Mouse (Mus musculus): ENCODE measurements around the gene Pou5f1. TPM values are rescaled to one million over a fixed set of nuclear protein-coding genes. Genes with fewer than 3 reads are reported as not detected.

Gene Pou5f1
- polyA plus RNA-seq, 1 experiment from 2014 or later = not detected

GRCm38 (mm10) chr17:35486726-35487125 lies 19.1 kb upstream of the Pou5f1 start:
- Histone ChIP-seq H3K27me3 (ENCODE audit: control insufficient read depth, insufficient read depth, low read depth, low read length) (no peaks in the 10 kb centered on the region), H3K4me3 (ENCODE audit: low read depth, low read length) (no peak overlapping the region), H3K9me3 (replicated peaks; ENCODE audit: control insufficient read depth, low read length, poor library complexity, severe bottlenecking) (no peaks in the 10 kb centered on the region), H3K36me3 (ENCODE audit: control insufficient read depth, insufficient read depth, low read length) (no peaks in the 10 kb centered on the region), H3K9ac (ENCODE audit: low read depth, low read length) (no peak overlapping the region), H3K4me1 (ENCODE audit: control insufficient read depth, insufficient read depth, low read length) (no peaks in the 10 kb centered on the region), H3K4me2 (ENCODE audit: low read length) (no peak overlapping the region), H3K27ac (ENCODE audit: low read length) (no peak overlapping the region)
- ATAC-seq = no peak
- WGBS = 73% methylated on average over 10 of the region's 10 CpGs

GRCm38 (mm10) chr17:35488041-35488440 lies 17.8 kb upstream of the Pou5f1 start:
- Histone ChIP-seq H3K4me1 (ENCODE audit: control insufficient read depth, insufficient read depth, low read length) (no peaks in the 10 kb centered on the region), H3K36me3 (ENCODE audit: control insufficient read depth, insufficient read depth, low read length) (no peaks in the 10 kb centered on the region), H3K4me3 (ENCODE audit: low read depth, low read length) (no peak overlapping the region), H3K27ac (ENCODE audit: low read length) (no peak overlapping the region), H3K9me3 (replicated peaks; ENCODE audit: control insufficient read depth, low read length, poor library complexity, severe bottlenecking) (no peaks in the 10 kb centered on the region), H3K9ac (ENCODE audit: low read depth, low read length) (no peak overlapping the region), H3K27me3 (ENCODE audit: control insufficient read depth, insufficient read depth, low read depth, low read length) (no peaks in the 10 kb centered on the region), H3K4me2 (ENCODE audit: low read length) (no peak overlapping the region)
- no peak for ATAC-seq
- WGBS = 98% methylated on average over 2 of the region's 2 CpGs

- ATAC-seq = no peak
- Histone ChIP-seq H3K9ac (ENCODE audit: low read depth, low read length) (no peak overlapping the region), H3K4me2 (ENCODE audit: low read length) (no peak overlapping the region), H3K27ac (ENCODE audit: low read length) (no peak overlapping the region), H3K4me3 (ENCODE audit: low read depth, low read length) (no peak overlapping the region), H3K9me3 (replicated peaks; ENCODE audit: control insufficient read depth, low read length, poor library complexity, severe bottlenecking) (no peaks in the 10 kb centered on the region), H3K27me3 (ENCODE audit: control insufficient read depth, insufficient read depth, low read depth, low read length) (no peaks in the 10 kb centered on the region), H3K36me3 (ENCODE audit: control insufficient read depth, insufficient read depth, low read length) (no peaks in the 10 kb centered on the region), H3K4me1 (ENCODE audit: control insufficient read depth, insufficient read depth, low read length) (no peaks in the 10 kb centered on the region)
- 50% methylated on average over 5 of the region's 5 CpGs for WGBS
Measured at GRCm38 (mm10) chr17:35490320-35490719, 15.5 kb upstream of the Pou5f1 start.

- 94% methylated on average over 7 of the region's 7 CpGs for WGBS
- no peak for ATAC-seq
- Histone ChIP-seq H3K4me1 (ENCODE audit: control insufficient read depth, insufficient read depth, low read length) (no peaks in the 10 kb centered on the region), H3K27me3 (ENCODE audit: control insufficient read depth, insufficient read depth, low read depth, low read length) (no peaks in the 10 kb centered on the region), H3K36me3 (ENCODE audit: control insufficient read depth, insufficient read depth, low read length) (no peaks in the 10 kb centered on the region), H3K9ac (ENCODE audit: low read depth, low read length) (no peak overlapping the region), H3K27ac (ENCODE audit: low read length) (no peak overlapping the region), H3K4me3 (ENCODE audit: low read depth, low read length) (no peak overlapping the region), H3K9me3 (replicated peaks; ENCODE audit: control insufficient read depth, low read length, poor library complexity, severe bottlenecking) (no peaks in the 10 kb centered on the region), H3K4me2 (ENCODE audit: low read length) (no peak overlapping the region)
Measured at GRCm38 (mm10) chr17:35497124-35497523, 8.7 kb upstream of the Pou5f1 start.

GRCm38 (mm10) chr17:35502226-35502625 lies 3.6 kb upstream of the Pou5f1 start:
- Histone ChIP-seq H3K27me3 (ENCODE audit: control insufficient read depth, insufficient read depth, low read depth, low read length) (peaks cover 18% of the 10 kb centered on the region), H3K27ac (ENCODE audit: low read length) (no peak overlapping the region), H3K4me2 (ENCODE audit: low read length) (no peak overlapping the region), H3K4me3 (ENCODE audit: low read depth, low read length) (no peak overlapping the region), H3K4me1 (ENCODE audit: control insufficient read depth, insufficient read depth, low read length) (no peaks in the 10 kb centered on the region), H3K9ac (ENCODE audit: low read depth, low read length) (no peak overlapping the region), H3K36me3 (ENCODE audit: control insufficient read depth, insufficient read depth, low read length) (no peaks in the 10 kb centered on the region), H3K9me3 (replicated peaks; ENCODE audit: control insufficient read depth, low read length, poor library complexity, severe bottlenecking) (no peaks in the 10 kb centered on the region)
- ATAC-seq = no peak
- WGBS = 9% methylated on average over 6 of the region's 6 CpGs

GRCm38 (mm10) chr17:35502762-35503161 lies 3.1 kb upstream of the Pou5f1 start:
- Histone ChIP-seq H3K4me2 (ENCODE audit: low read length) (no peak overlapping the region), H3K9ac (ENCODE audit: low read depth, low read length) (no peak overlapping the region), H3K27me3 (ENCODE audit: control insufficient read depth, insufficient read depth, low read depth, low read length) (peaks cover 22% of the 10 kb centered on the region), H3K27ac (ENCODE audit: low read length) (no peak overlapping the region), H3K36me3 (ENCODE audit: control insufficient read depth, insufficient read depth, low read length) (no peaks in the 10 kb centered on the region), H3K9me3 (replicated peaks; ENCODE audit: control insufficient read depth, low read length, poor library complexity, severe bottlenecking) (no peaks in the 10 kb centered on the region), H3K4me3 (ENCODE audit: low read depth, low read length) (no peak overlapping the region), H3K4me1 (ENCODE audit: control insufficient read depth, insufficient read depth, low read length) (no peaks in the 10 kb centered on the region)
- no peak for ATAC-seq
- 48% methylated on average over 5 of the region's 5 CpGs for whole genome bisulfite sequencing

- H3K4me1 ChIP-seq (ENCODE audit: control insufficient read depth, insufficient read depth, low read length) = no peaks in the 10 kb centered on the region
- no peak overlapping the region for H3K9ac ChIP-seq (ENCODE audit: low read depth, low read length)
- no peaks in the 10 kb centered on the region for H3K36me3 ChIP-seq (ENCODE audit: control insufficient read depth, insufficient read depth, low read length)
- no peaks in the 10 kb centered on the region for H3K9me3 ChIP-seq (replicated peaks; ENCODE audit: control insufficient read depth, low read length, poor library complexity, severe bottlenecking)
- no peak for ATAC-seq
- peaks cover 25% of the 10 kb centered on the region for H3K27me3 ChIP-seq (ENCODE audit: control insufficient read depth, insufficient read depth, low read depth, low read length)
- no peak overlapping the region for H3K4me2 ChIP-seq (ENCODE audit: low read length)
- H3K27ac ChIP-seq (ENCODE audit: low read length) = no peak overlapping the region
- H3K4me3 ChIP-seq (ENCODE audit: low read depth, low read length) = no peak overlapping the region
- 26% methylated on average over 5 of the region's 5 CpGs for WGBS
Measured at GRCm38 (mm10) chr17:35503849-35504248, 2.0 kb upstream of the Pou5f1 start.

- Histone ChIP-seq H3K4me3 (ENCODE audit: low read depth, low read length) (no peak overlapping the region), H3K27me3 (ENCODE audit: control insufficient read depth, insufficient read depth, low read depth, low read length) (peaks cover 25% of the 10 kb centered on the region), H3K4me2 (ENCODE audit: low read length) (no peak overlapping the region), H3K4me1 (ENCODE audit: control insufficient read depth, insufficient read depth, low read length) (no peaks in the 10 kb centered on the region), H3K9me3 (replicated peaks; ENCODE audit: control insufficient read depth, low read length, poor library complexity, severe bottlenecking) (no peaks in the 10 kb centered on the region), H3K27ac (ENCODE audit: low read length) (no peak overlapping the region), H3K36me3 (ENCODE audit: control insufficient read depth, insufficient read depth, low read length) (no peaks in the 10 kb centered on the region), H3K9ac (ENCODE audit: low read depth, low read length) (no peak overlapping the region)
- ATAC-seq = no peak
- 10% methylated on average over 8 of the region's 8 CpGs for WGBS
Measured at GRCm38 (mm10) chr17:35504628-35505481, 963 bp upstream of the Pou5f1 start.

- WGBS = 10% methylated on average over 10 of the region's 10 CpGs
- no peak overlapping the region for H3K4me3 ChIP-seq (ENCODE audit: low read depth, low read length)
- H3K9me3 ChIP-seq (replicated peaks; ENCODE audit: control insufficient read depth, low read length, poor library complexity, severe bottlenecking) = no peaks in the 10 kb centered on the region
- H3K36me3 ChIP-seq (ENCODE audit: control insufficient read depth, insufficient read depth, low read length) = no peaks in the 10 kb centered on the region
- H3K27ac ChIP-seq (ENCODE audit: low read length) = no peak overlapping the region
- no peak overlapping the region for H3K9ac ChIP-seq (ENCODE audit: low read depth, low read length)
- no peaks in the 10 kb centered on the region for H3K4me1 ChIP-seq (ENCODE audit: control insufficient read depth, insufficient read depth, low read length)
- H3K4me2 ChIP-seq (ENCODE audit: low read length) = no peak overlapping the region
- ATAC-seq = no peak
- peaks cover 25% of the 10 kb centered on the region for H3K27me3 ChIP-seq (ENCODE audit: control insufficient read depth, insufficient read depth, low read depth, low read length)
Measured at GRCm38 (mm10) chr17:35506881-35507280, 1.1 kb downstream of the Pou5f1 start.

All from midbrain, embryonic 16.5 days (tissue).